Mouse (Mus musculus): ENCODE results near the gene 2010111I01Rik. TPM values are rescaled to one million over a fixed set of nuclear protein-coding genes. Genes with fewer than 3 reads are reported as not detected.

2010111I01Rik gene
- polyA plus RNA-seq, 1 experiment from 2014 or later: 197 TPM

GRCm38 (mm10) chr13:62939371-62939770 lies 25.3 kb upstream of the 2010111I01Rik start:
- H3K27me3 ChIP-seq: no peaks in the 10 kb centered on the region
- peaks cover 3% of the 10 kb centered on the region; the same call in 1 of the 2 replicates for H3K4me1 ChIP-seq
- no peaks in the 10 kb centered on the region for H3K9me3 ChIP-seq (replicated peaks)
- no peaks in the 10 kb centered on the region for H3K36me3 ChIP-seq
- no peak overlapping the region for H3K4me2 ChIP-seq (replicated peaks)
- H3K9ac ChIP-seq: no peak overlapping the region
- no peak overlapping the region for H3K4me3 ChIP-seq (replicated peaks)
- H3K27ac ChIP-seq (replicated peaks): no peak overlapping the region
- ATAC-seq (ENCODE audit: insufficient number of reproducible peaks, low FRiP score, low TSS enrichment, low read depth): no peak
- WGBS: 58% methylated on average over 3 of the region's 3 CpGs

GRCm38 (mm10) chr13:62939797-62940196 lies 24.9 kb upstream of the 2010111I01Rik start:
- no peak for ATAC-seq (ENCODE audit: insufficient number of reproducible peaks, low FRiP score, low TSS enrichment, low read depth)
- no peak overlapping the region for H3K27ac ChIP-seq (replicated peaks)

GRCm38 (mm10) chr13:62940721-62941120 lies 24.0 kb upstream of the 2010111I01Rik start:
- H3K36me3 ChIP-seq: no peaks in the 10 kb centered on the region
- ATAC-seq (ENCODE audit: insufficient number of reproducible peaks, low FRiP score, low TSS enrichment, low read depth): no peak
- no peaks in the 10 kb centered on the region for H3K27me3 ChIP-seq
- no peak overlapping the region for H3K27ac ChIP-seq (replicated peaks)
- H3K4me3 ChIP-seq (replicated peaks): no peak overlapping the region
- no peaks in the 10 kb centered on the region for H3K9me3 ChIP-seq (replicated peaks)
- no peak overlapping the region for H3K9ac ChIP-seq
- 80% methylated on average over 4 of the region's 4 CpGs for WGBS
- no peak overlapping the region for H3K4me2 ChIP-seq (replicated peaks)
- H3K4me1 ChIP-seq: peaks cover 3% of the 10 kb centered on the region; the same call in 1 of the 2 replicates

More at GRCm38 (mm10) chr13:62939797-62940196, 24.9 kb upstream of the 2010111I01Rik start:
- Histone ChIP-seq H3K9ac (no peak overlapping the region), H3K36me3 (no peaks in the 10 kb centered on the region), H3K9me3 (replicated peaks) (no peaks in the 10 kb centered on the region), H3K4me2 (replicated peaks) (no peak overlapping the region), H3K27me3 (no peaks in the 10 kb centered on the region), H3K4me1 (peaks cover 3% of the 10 kb centered on the region; the same call in 1 of the 2 replicates), H3K4me3 (replicated peaks) (no peak overlapping the region)
- WGBS: 75% methylated on average over 4 of the region's 4 CpGs

- H3K27ac ChIP-seq (replicated peaks): no peak overlapping the region
- peaks cover 3% of the 10 kb centered on the region; the same call in 1 of the 2 replicates for H3K4me1 ChIP-seq
- no peak overlapping the region for H3K9ac ChIP-seq
- no peak overlapping the region for H3K4me3 ChIP-seq (replicated peaks)
- H3K9me3 ChIP-seq (replicated peaks): no peaks in the 10 kb centered on the region
- H3K27me3 ChIP-seq: no peaks in the 10 kb centered on the region
- no peaks in the 10 kb centered on the region for H3K36me3 ChIP-seq
- no peak overlapping the region for H3K4me2 ChIP-seq (replicated peaks)
- no peak for ATAC-seq (ENCODE audit: insufficient number of reproducible peaks, low FRiP score, low TSS enrichment, low read depth)
- 78% methylated on average over 17 of the region's 17 CpGs for WGBS
Measured at GRCm38 (mm10) chr13:62941341-62942005, 23.2 kb upstream of the 2010111I01Rik start.

- WGBS: 62% methylated on average over 7 of the region's 7 CpGs
- H3K4me1 ChIP-seq: peaks cover 3% of the 10 kb centered on the region; the same call in 1 of the 2 replicates
- no peak for ATAC-seq (ENCODE audit: insufficient number of reproducible peaks, low FRiP score, low TSS enrichment, low read depth)
Measured at GRCm38 (mm10) chr13:62943274-62943830, 21.3 kb upstream of the 2010111I01Rik start.

GRCm38 (mm10) chr13:62944109-62944508 lies 20.6 kb upstream of the 2010111I01Rik start:
- Histone ChIP-seq H3K4me2 (replicated peaks) (no peak overlapping the region), H3K9ac (no peak overlapping the region), H3K4me1 (peaks cover 5% of the 10 kb centered on the region), H3K9me3 (replicated peaks) (no peaks in the 10 kb centered on the region), H3K36me3 (no peaks in the 10 kb centered on the region), H3K27me3 (no peaks in the 10 kb centered on the region), H3K27ac (replicated peaks) (no peak overlapping the region), H3K4me3 (replicated peaks) (no peak overlapping the region)
- WGBS: 45% methylated on average over 6 of the region's 6 CpGs
- ATAC-seq (ENCODE audit: insufficient number of reproducible peaks, low FRiP score, low TSS enrichment, low read depth): no peak

More at GRCm38 (mm10) chr13:62943274-62943830, 21.3 kb upstream of the 2010111I01Rik start:
- H3K36me3 ChIP-seq: no peaks in the 10 kb centered on the region
- H3K9ac ChIP-seq: no peak overlapping the region
- H3K27ac ChIP-seq (replicated peaks): no peak overlapping the region
- no peak overlapping the region for H3K4me3 ChIP-seq (replicated peaks)
- no peaks in the 10 kb centered on the region for H3K9me3 ChIP-seq (replicated peaks)
- H3K4me2 ChIP-seq (replicated peaks): no peak overlapping the region
- no peaks in the 10 kb centered on the region for H3K27me3 ChIP-seq

- no peaks in the 10 kb centered on the region for H3K27me3 ChIP-seq
- no peak overlapping the region for H3K4me3 ChIP-seq (replicated peaks)
- no peak for ATAC-seq (ENCODE audit: insufficient number of reproducible peaks, low FRiP score, low TSS enrichment, low read depth)
- H3K4me2 ChIP-seq (replicated peaks): no peak overlapping the region
- peaks cover 16% of the 10 kb centered on the region for H3K4me1 ChIP-seq
- WGBS: 24% methylated on average over 4 of the region's 4 CpGs
- no peaks in the 10 kb centered on the region for H3K9me3 ChIP-seq (replicated peaks)
- no peak overlapping the region for H3K9ac ChIP-seq
- no peaks in the 10 kb centered on the region for H3K36me3 ChIP-seq
- H3K27ac ChIP-seq (replicated peaks): peak overlapping the region; percentile 5; the same call in 1 of the 2 replicates
Measured at GRCm38 (mm10) chr13:62949560-62950188, 15.0 kb upstream of the 2010111I01Rik start.

- Histone ChIP-seq H3K27ac (replicated peaks) (0 out of 2 replicates have a peak overlapping the region, but pooled peaks have one; percentile 28), H3K27me3 (no peaks in the 10 kb centered on the region), H3K4me2 (replicated peaks) (no peak overlapping the region), H3K36me3 (no peaks in the 10 kb centered on the region), H3K9me3 (replicated peaks) (no peaks in the 10 kb centered on the region), H3K4me3 (replicated peaks) (no peak overlapping the region), H3K9ac (no peak overlapping the region), H3K4me1 (peaks cover 16% of the 10 kb centered on the region)
- no peak for ATAC-seq (ENCODE audit: insufficient number of reproducible peaks, low FRiP score, low TSS enrichment, low read depth)
- WGBS: 68% methylated on average over 1 of the region's 1 CpGs
Measured at GRCm38 (mm10) chr13:62951606-62952005, 13.1 kb upstream of the 2010111I01Rik start.

GRCm38 (mm10) chr13:62952047-62952446 lies 12.6 kb upstream of the 2010111I01Rik start:
- Histone ChIP-seq H3K27ac (replicated peaks) (0 out of 2 replicates have a peak overlapping the region, but pooled peaks have one; percentile 28), H3K4me1 (peaks cover 16% of the 10 kb centered on the region), H3K4me3 (replicated peaks) (no peak overlapping the region), H3K27me3 (no peaks in the 10 kb centered on the region), H3K9ac (no peak overlapping the region), H3K36me3 (no peaks in the 10 kb centered on the region), H3K4me2 (replicated peaks) (no peak overlapping the region), H3K9me3 (replicated peaks) (no peaks in the 10 kb centered on the region)
- ATAC-seq (ENCODE audit: insufficient number of reproducible peaks, low FRiP score, low TSS enrichment, low read depth): no peak
- 52% methylated on average over 3 of the region's 3 CpGs for WGBS

- Histone ChIP-seq H3K9me3 (replicated peaks) (no peaks in the 10 kb centered on the region), H3K27ac (replicated peaks) (0 out of 2 replicates have a peak overlapping the region, but pooled peaks have one; percentile 28), H3K4me2 (replicated peaks) (no peak overlapping the region), H3K9ac (no peak overlapping the region), H3K36me3 (no peaks in the 10 kb centered on the region), H3K4me1 (peaks cover 16% of the 10 kb centered on the region), H3K4me3 (replicated peaks) (no peak overlapping the region), H3K27me3 (no peaks in the 10 kb centered on the region)
- ATAC-seq (ENCODE audit: insufficient number of reproducible peaks, low FRiP score, low TSS enrichment, low read depth): no peak
- WGBS: 61% methylated on average over 3 of the region's 3 CpGs
Measured at GRCm38 (mm10) chr13:62952624-62953023, 12.1 kb upstream of the 2010111I01Rik start.

- Histone ChIP-seq H3K9ac (no peak overlapping the region), H3K4me3 (replicated peaks) (no peak overlapping the region), H3K36me3 (no peaks in the 10 kb centered on the region), H3K4me1 (peaks cover 10% of the 10 kb centered on the region; the same call in 1 of the 2 replicates), H3K4me2 (replicated peaks) (no peak overlapping the region), H3K27ac (replicated peaks) (no peak overlapping the region), H3K9me3 (replicated peaks) (no peaks in the 10 kb centered on the region), H3K27me3 (no peaks in the 10 kb centered on the region)
- 87% methylated on average over 6 of the region's 6 CpGs for WGBS
- ATAC-seq (ENCODE audit: insufficient number of reproducible peaks, low FRiP score, low TSS enrichment, low read depth): no peak
Measured at GRCm38 (mm10) chr13:62955997-62956396, 8.7 kb upstream of the 2010111I01Rik start.
